Mouse (Mus musculus) gonadal fat pad, adult 2 months (tissue): ENCODE data around the gene Ip6k3. TPM values are rescaled to one million over a fixed set of nuclear protein-coding genes. Genes with fewer than 3 reads are reported as not detected.

Experiments
- DNase-seq: peaks from one replicate; pipeline ENCODE4 v3.0.0-alpha.2; 2012; ENCODE audit warnings: low read depth
- polyA plus RNA-seq: library from polyadenylated mRNA; depleted of rRNA; stranded (reverse); fragments of >200 nt; gene quantifications from 2 replicates; pipeline ENCODE4 v1.2.3, GENCODE M21; 2012

Ip6k3 gene
- polyA plus RNA-seq, 1 experiment, result 0.32 TPM

DNA sequence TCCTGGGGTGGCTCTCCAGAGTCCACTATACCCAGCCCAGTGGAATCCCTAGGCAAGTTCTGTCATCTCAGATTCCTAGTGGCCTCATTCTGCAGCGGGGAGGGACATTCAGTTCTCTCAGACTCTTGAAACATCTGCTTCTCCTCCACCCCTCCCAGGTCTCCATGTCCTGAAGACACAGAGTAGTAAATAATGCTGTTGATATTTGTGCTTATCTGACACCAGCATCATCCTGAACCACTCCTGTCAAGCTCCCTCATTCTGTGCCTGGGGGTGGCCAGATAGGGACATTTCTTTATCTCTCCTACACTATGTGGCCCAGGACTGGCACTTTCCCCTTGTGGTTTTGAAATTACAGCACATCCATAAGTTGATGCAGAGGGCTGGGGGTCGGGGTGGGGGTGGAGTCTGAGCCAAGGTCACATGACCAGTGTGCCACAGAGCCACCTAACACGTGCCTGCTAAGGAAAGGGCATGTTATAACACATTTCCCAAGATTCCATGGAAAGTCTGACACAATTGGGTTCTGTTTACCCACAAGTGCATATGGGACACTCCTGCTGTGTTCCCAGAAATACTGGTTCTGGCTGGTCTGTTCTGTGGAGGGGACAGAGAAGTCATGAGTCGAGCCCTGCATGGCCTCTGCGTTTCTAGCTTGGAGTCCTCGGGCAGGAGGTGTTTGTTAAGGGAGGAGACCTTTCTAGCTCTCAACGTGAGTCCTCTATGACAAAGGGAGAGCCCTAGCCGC, 14.4 kb downstream of the Ip6k3 start:
- no peak for DNase-seq

DNA sequence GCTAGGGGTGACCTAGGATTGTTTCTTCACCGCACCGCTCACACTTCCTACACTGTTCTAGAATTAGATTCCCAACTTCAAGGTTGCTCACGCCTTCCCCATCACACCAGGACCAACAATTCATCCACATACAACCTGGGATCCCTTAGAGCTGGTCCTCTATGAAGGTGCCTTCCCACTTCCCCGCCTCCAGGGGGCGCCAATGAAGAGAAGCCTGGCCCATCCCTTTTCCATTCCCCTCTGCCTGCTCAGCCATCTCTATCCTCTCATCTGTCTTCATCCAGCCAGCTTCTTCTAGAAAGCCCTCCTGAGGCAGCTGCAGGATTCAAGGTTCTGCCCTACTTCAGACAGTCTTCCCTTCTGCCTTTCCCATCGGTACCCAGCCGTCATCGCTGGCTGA, 16.2 kb downstream of the Ip6k3 start:
- no peak for DNase-seq

DNA sequence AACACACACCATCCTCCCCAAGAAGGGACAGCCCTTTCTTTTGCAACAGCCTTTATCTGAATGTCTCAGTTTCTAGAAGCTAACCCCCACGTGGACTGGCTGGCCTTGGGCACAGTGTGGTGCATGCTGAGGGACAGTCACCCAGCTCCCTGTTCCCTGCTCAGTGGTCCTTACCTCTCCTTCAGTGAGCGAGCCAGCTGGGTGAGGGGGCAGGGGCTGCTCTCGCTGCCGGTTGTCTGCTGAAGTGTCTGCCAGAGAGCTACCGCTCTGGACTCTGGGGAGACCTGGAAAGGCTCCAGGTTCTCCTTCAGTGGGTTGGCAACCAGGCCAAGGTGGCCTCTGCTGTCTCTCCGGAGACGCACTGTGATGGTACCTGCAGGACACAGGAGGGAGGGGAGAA, 16.7 kb downstream of the Ip6k3 start:
- no peak for DNase-seq

DNA sequence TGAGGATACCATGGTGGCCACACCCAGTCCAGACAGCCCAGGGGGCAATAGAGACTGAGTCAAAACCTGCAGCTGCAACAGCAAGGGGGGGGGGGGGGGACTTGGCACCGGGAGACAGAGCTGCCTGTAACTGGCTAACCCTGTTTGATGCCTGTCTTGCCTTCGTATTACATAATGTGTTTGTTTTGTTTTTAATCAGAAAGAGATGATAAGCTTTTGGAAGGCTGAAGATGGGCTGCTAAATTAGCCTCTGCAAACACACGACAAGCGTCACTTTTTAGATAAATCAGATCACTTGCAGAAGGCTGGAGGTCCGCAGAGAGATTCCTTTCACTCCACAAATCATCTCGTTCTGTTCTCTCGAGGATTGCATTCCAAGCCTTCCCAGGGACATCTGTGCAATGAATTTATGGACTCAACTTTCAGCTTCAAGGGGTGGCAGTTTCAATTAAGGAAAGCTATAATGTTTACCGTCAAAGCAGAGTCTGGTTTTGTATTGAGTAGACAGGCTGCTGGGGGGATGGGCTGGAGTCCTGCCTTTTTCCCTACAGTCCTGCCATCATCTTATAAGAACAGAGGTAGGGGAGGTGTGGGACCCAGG, 21.2 kb downstream of the Ip6k3 start:
- DNase-seq, result no peak

DNA sequence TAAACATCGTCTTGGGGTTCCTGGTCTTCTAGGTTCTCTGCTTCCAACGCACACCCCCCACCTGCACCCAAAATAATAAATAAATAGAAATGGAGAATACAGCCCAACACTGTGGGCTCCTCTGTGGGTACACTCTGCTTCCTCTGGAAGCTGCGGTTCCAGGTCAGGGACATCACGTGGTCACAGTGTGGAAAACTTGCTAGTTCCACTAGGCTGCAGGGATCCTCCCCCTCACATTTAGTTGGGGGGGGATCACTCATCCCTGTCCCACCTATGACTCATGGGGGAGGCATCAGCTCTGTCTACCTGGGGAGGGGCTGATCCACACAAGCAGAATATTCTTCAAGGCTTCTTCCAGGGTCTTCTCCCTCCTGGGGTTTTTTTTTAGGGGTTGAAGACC, 23.4 kb downstream of the Ip6k3 start:
- no peak for DNase-seq

DNA sequence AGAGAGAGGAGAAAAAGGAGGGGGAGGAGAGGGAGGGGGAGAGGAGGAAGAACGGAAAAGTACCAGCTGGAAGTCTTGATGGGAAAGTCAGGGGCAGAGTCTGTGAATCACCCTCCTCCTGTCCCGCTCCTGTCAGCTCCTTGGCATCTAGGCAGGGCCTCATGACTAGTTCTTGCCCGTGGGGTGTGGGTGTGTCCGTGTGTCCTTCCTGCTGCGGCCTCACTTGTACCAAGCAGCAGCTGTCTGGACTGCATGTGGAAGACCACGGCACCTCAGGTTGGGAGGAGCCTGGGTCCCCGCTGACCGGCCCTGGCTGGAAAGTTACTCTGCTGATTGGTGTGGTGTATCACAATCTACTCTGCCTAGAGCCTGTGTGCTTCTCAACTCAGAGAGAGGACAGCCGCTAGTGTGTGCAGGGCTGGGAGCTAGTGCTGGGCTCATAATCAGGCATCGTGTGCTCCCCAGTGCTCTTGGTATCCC, 25.6 kb downstream of the Ip6k3 start:
- no peak for DNase-seq

DNA sequence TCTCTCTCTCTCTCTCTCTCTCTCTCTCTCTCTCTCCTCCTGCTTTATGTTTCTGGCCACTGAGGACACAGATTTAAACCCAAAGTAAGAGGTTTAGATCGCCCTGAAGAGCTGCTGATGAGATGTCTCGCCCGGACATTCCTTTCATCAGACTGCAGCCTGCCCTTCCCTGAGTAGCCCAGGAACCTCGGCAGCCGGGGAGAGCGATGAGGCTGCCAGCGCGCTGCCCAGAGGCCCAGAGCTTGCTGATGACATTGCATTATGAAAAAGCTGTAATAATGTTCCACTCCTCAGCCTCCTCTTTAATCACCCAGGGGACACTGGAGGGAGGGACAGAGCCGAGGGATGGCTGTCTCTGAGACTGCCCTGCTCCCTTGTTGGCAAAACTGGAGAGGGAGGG, 27.3 kb downstream of the Ip6k3 start:
- no peak for DNase-seq

DNA sequence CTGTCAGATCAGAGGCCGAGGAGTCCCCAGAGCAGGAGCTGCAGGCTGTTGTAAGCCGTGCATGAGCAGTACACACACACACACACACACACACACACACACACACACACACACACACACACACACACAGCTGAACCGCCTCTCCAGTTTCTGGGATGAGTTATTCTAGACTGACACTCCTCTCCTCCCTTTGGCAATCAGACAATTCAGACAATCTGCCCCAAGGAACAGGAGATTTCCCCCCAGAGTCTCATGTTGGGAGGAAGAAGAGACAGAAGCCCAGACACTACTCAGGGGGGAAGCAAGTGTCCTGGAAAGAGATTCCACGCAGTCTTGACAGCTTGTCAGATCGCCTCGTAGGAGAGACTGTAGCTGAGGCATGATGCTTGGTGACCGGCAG, 28.3 kb downstream of the Ip6k3 start:
- DNase-seq, result no peak

DNA sequence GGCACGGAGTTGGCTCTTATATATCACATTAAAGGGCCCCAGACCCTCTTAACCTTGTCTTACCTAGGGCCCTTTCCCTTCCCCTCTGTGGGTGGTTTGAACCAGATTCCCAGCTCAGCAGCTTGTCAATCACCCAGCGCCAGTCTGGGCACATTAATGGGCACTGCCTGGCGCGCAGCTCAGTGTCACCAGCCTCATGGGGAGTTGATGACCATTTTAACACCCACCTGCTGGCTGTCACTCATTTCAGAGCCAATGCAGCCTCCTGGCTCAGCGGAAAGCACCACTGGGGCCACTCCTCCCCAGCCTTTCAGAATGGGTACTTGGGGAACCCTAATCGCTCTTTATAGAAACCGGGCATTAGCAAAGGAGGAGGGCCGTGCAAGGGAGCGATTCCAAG, 29.2 kb downstream of the Ip6k3 start:
- no peak for DNase-seq

DNA sequence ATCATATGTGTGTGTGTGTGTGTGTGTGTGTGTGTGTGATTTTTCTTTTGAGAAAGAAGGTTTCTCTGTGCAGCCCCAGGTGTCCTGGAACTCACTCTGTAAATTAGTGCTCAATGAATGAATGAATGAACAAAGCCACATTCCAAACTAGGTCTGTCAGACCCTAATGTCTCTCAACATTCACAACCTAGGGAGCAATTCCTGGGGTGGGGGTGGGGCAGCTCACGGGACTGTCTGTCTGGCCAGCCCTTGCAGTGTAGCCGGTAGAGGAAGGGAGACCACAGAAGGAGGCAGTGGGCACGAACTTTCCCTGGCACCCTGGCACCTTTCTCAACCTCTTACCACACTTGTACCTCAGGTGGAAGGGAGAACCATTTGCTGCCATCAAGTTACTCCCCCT, 32.9 kb downstream of the Ip6k3 start:
- no peak for DNase-seq

DNA sequence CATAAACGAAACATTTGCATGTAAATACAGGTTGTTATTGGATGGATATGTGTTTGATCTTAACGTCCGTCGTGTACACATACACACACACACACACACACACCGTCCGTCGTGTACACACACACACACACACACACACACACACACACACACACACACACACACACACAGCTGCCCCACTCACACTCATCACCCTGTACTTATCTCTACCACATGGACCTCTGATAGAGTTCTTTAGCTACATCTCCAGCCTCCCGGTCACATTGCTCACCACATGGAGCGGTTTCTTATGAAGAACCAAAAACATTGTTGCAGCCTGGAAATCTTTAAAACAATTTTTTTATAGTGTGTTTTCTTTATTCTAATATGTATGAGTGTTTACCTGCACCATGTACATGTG, 33.4 kb downstream of the Ip6k3 start:
- no peak for DNase-seq

DNA sequence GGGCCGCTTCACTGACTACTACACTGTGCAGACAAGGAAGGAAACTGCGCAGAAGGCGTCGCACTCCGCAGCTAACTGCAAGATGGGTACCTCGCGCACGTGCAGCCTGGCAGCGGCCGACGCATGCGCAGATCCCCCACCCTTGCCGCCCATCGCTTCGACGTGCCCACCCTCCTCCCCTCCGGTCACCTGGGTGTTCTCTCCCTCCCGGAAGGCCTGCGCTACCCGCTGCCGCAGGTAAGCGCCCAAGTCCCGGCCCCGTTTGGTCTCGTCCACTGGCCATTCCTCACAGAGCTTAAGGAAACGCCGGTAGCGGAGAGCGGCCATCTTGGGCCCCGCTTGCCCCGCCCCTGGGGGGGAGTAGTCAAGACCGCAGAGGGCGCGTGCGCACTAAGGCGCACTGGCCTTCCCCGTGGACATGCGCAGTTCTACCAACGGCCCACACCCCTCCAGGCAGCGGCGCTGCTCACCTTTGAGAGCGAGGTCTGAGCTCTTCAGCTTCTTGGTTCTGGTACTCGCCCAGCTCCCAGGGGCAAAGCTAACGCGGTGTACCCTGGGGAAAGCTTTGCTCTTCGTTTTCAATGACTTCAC, 33.9 kb downstream of the Ip6k3 start, which contains the start of gene Uqcc2:
Gene Uqcc2, minus strand, starts transcription at position 366 of the 591 bp plus-strand sequence.
- peak; percentile 65 for DNase-seq

DNA sequence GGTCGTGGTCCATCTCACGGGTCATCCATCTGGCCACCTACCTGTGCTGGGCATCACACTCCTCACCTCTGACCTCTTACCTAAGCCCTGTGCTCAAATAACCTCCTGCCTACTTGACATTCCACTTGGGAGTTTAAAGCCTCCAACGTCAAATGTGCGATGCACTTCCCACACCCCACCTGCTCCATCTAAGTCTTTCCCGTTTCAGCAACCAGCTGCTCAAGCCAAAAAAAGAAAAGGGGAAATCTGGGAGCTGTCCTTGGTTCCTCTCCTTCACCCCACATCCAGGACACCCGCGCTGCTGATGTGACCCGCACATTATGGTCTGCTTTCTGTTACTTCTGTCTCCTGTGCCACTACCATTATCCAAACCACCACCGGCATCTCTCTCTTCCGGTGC, 35.4 kb downstream of the Ip6k3 start:
- DNase-seq, result no peak

DNA sequence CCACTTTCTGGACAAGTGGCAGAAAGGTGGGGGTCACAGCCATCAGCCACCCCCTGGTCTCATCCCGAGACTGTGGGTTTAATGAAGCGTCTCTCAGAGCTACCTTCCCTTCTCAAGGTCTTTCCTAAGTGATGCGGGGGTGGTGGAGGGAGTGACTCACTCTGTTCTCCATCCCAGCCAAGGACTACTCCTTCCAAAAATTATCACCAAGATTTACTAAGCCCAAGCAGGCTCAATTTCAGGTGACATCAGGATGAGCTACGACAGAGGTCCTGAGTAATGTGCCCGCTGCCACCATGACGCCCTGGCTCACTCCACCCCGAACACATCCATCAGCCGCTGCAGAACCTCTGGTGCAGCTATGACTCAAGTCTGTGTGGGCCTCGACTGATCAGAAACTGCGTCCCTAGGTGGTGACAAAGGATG, 36.3 kb downstream of the Ip6k3 start:
- peak; percentile 67 for DNase-seq

DNA sequence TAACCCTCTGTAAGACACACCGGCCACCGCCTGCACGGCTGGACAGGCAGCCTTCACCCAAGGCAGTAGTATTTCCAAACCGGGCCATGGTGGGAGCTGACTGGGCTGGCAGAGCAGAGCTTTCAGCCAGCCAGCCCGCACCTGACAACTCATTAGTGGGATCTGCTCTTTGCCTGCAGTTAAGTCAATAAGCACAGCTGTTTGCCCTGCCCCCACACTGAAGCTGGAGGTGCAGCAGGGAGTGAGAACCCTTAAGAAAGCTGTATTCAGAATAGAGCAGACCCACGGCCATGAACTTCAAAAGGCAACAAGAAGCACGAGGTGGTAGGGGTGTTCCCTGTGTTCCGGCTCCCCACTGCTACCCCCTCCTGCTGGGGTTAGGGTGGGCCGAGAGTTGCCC, 37.3 kb downstream of the Ip6k3 start:
- no peak for DNase-seq

DNA sequence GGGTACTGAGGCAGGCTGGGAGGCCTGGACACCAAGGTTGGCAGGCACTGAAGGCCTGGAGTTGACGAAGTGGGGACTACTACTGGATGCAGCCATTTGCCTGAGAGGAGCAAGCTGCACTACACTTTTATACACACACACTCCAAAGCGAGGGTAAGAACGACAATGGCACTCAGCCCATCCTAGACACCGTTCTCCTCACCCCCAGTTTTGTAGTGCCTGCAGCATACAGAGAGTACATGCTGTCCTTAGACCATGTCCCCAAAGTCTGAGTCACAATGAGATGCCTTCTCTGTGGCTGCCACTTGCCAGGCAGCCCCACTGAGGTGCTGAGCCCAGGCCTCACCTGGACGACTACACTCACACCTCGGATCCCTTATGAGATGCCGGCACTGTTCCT, 37.8 kb downstream of the Ip6k3 start:
- no peak for DNase-seq

DNA sequence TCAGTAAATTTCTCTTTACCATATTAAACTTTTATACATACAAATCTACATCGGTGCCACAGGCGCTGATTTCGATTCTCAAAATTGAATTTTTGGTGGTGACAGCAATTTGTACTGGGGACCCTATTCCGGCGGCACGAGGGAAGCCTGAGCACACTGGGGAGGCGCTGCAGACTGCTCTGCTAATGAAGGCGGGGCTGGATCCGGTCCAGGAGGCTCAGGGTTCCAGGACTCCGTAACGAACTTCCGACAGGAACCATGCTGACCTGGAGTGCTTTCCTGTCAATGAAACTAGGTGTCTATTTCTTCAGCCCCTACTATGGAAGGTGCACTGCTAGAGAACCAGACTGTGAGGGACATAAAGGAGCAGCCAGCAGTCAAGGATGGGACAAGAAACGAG, 38.3 kb downstream of the Ip6k3 start:
- DNase-seq, result no peak

DNA sequence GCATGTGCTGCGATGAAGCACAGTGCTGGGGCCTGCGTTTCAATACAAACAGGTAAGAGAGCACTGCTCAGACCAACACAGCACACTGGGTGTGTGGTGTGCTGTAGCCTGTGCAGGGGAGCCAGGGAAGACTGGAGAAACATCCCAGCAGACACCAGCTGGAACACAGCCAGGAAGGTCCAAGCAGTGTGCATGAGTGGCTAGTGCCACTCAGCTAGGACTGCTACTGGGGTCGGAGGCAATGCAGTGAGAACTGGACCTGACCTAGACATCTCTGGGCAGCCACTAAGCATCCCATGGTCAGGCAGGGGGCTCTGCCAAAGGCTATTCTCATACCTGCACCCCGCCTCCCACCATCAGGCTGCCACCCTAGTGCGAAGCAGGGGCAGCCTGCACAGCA, 39.4 kb downstream of the Ip6k3 start:
- no peak for DNase-seq

DNA sequence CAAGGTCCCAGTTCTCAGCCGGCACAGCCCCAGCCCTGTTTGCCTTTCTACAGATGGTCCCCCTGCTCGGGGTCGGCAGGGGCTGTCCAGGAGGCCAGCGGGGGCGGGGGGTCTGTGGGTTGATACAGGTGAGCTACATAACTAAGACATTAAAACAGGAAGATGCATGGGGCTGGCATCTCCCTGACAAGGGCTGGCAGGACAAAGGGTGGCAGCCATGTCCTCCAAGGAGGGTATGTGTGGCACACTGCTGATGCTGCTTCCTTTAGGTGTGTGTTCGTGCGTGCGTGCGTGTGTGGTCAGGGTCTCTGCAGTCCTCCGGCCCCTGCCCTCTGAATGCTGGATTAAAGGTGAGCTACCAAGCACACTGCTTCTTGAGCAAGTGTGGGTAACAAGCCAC, 40.6 kb downstream of the Ip6k3 start:
- DNase-seq, result no peak

DNA sequence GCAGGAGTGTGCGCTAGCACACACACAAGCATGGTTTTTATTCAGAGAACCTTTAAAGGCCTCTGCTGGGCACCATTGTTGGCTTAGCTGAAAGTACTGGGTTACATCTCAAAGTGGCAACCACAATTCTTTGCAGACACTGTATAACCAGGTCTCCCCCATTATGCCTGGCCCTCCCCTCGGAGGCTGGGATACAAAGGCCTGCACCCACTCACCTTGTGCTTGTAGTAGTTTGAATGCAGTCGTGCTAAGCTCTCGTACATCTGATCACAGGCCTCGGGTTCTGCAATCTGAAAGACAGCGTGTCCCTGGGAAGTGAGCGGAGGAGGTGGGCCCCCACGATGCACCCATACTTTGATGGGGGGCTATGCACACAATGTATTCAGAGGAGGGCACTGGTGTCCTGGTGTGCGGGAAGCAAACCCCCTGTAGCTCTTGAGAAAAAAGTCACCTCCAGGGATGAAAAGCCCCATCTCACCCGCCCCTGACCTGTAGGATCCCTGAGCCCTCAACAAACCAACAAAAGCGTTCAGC, 41.9 kb downstream of the Ip6k3 start:
- no peak for DNase-seq

DNA sequence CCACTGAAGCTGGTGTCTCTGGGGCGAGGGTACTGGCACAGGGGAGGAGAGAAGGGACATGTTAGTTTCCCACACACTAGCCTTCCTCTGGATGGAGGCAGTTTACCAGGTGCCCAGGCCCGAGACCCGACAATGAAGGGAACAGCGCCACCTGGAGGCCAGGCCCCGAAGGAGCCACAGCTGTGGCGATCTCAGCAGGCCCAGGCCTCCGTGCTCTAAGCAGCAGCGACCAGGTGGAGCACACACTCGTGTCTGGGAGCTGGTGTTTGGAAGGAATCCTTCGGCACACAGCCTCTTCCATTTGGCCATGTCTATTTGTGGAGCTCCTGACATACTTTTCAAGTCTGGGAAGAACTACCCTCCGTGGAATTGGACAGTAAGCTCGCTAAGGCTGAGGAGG, 42.4 kb downstream of the Ip6k3 start:
- no peak for DNase-seq

DNA sequence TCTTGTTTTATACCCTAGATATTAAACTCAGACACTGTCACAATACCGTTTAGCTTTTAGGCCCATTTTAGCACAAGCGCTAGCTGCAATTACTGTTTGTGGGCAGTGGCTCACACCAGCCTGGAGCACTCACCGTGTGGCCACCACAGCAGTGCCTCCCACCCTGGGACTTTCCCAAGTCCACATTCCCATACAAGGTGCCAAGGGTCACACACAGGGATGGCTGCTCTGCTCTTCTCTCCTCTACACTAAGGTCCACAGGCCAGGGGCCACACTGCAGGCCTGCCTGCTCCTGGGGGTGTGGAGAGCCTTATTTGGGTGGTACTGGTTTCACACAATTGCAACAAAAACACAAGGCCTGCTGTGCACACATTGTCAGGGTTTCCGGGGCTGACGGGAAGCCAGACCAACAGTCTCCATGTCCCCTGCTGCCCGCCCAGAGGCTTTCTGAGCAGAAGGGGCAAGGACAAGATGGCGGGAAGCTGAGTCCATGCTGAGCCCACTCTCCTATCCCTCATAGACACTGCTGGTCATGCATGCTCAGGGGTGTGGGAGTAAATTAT, 43.7 kb downstream of the Ip6k3 start:
- DNase-seq, result no peak

DNA sequence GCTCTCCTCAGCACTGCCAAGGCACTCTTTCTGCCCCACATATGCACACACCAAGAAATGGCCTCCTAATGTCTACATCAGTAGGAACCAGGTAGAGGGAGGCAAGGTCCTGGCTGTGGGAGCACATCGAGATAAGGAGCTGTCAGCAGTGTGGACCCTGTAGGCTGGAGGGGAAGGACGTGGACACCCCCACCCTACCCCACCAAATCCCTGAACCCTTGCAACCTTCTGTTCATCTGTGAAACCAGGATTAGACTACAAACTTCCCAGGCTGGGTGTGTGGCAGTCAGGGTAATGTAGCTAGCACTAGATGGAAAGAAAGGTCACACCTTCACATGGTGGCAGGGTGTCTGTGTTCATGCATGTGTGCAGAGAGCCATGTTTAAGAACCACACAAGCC, 44.5 kb downstream of the Ip6k3 start:
- no peak for DNase-seq
